Mouse (Mus musculus) gastrocnemius, adult 18-20 months (tissue): ENCODE results near the gene Apbb2. TPM values are rescaled to one million over a fixed set of nuclear protein-coding genes. Genes with fewer than 3 reads are reported as not detected.
A peak's percentile ranks its signal among the peaks of the same experiment; 100 is the strongest.

Experiments used
- DNase-seq: peaks from one replicate; pipeline ENCODE4 v3.0.0; 2021; ENCODE audit warnings: low spot score
- total RNA-seq, 2 experiments: library from RNA; stranded (reverse); gene quantifications; 2 replicates each; pipeline ENCODE4 v1.2.3; 2021

Gene Apbb2
- total RNA-seq, 2 experiments from 2014 or later: 37.4 to 40.4 TPM

- no peak for DNase-seq
Observed at GRCm38 (mm10) chr5:66602287-66602820, 16.2 kb downstream of the Apbb2 start.

- no peak for DNase-seq
Observed at GRCm38 (mm10) chr5:66600415-66600814, 18.2 kb downstream of the Apbb2 start.

GRCm38 (mm10) chr5:66599888-66600287, 18.7 kb downstream of the Apbb2 start:
- DNase-seq: no peak

GRCm38 (mm10) chr5:66596296-66596695, 22.3 kb downstream of the Apbb2 start:
- no peak for DNase-seq

GRCm38 (mm10) chr5:66594881-66595280, 23.7 kb downstream of the Apbb2 start:
- DNase-seq: no peak

- no peak for DNase-seq
Observed at GRCm38 (mm10) chr5:66586236-66586745, 32.3 kb downstream of the Apbb2 start.

- DNase-seq: no peak
Observed at GRCm38 (mm10) chr5:66583019-66583406, 35.6 kb downstream of the Apbb2 start.

GRCm38 (mm10) chr5:66582281-66583018, 36.1 kb downstream of the Apbb2 start:
- no peak for DNase-seq

- DNase-seq: peak; percentile 38
Observed at GRCm38 (mm10) chr5:66579066-66579465, 39.5 kb downstream of the Apbb2 start.

GRCm38 (mm10) chr5:66576299-66576698, 42.3 kb downstream of the Apbb2 start:
- DNase-seq: no peak

- DNase-seq: no peak
Observed at GRCm38 (mm10) chr5:66575148-66575547, 43.4 kb downstream of the Apbb2 start.

GRCm38 (mm10) chr5:66573266-66573665, 45.3 kb downstream of the Apbb2 start:
- no peak for DNase-seq

GRCm38 (mm10) chr5:66572086-66572855, 46.3 kb downstream of the Apbb2 start:
- peak; percentile 60 for DNase-seq

GRCm38 (mm10) chr5:66570709-66571108, 47.9 kb downstream of the Apbb2 start:
- no peak for DNase-seq

GRCm38 (mm10) chr5:66569141-66569801, 49.3 kb downstream of the Apbb2 start:
- DNase-seq: no peak

- DNase-seq: no peak
Observed at GRCm38 (mm10) chr5:66568002-66568401, 50.6 kb downstream of the Apbb2 start.

- no peak for DNase-seq
Observed at GRCm38 (mm10) chr5:66567424-66567823, 51.2 kb downstream of the Apbb2 start.

- DNase-seq: no peak
Observed at GRCm38 (mm10) chr5:66559591-66560175, 58.9 kb downstream of the Apbb2 start.

- DNase-seq: no peak
Observed at GRCm38 (mm10) chr5:66558094-66558493, 60.5 kb downstream of the Apbb2 start.

- no peak for DNase-seq
Observed at GRCm38 (mm10) chr5:66553933-66554332, 64.7 kb downstream of the Apbb2 start.

GRCm38 (mm10) chr5:66552246-66552645, 66.3 kb downstream of the Apbb2 start:
- DNase-seq: no peak
